Mouse (Mus musculus) urinary bladder, postnatal 14 days (tissue): Measurements from ENCODE around the gene Abo.

ENCODE experiments used
- DNase-seq: peaks from one replicate; pipeline ENCODE4 v3.0.0; 2021; ENCODE audit warnings: low spot score

The Abo gene

GRCm38 (mm10) chr2:26862856-26863255, 1.9 kb downstream of the Abo start:
- DNase-seq: no peak

DNA sequence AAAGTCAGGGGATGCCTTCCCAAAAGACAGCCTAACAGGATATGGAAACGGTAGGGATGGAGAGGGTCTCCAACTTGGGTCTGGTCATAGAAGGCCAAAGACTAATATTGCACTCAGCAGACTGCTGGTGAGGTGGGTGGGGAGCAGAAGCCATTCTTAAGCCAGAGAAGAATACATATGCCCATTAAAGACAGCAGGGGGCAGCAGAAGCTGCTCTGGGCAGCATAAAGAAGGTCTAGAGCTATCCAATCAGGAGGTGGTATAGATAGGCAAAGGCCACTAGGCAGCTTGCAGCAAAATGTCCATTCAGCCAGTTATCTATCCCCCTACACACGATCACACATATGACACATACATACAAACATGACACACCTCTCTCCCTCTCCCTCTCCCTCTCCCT, 17.1 kb downstream of the Abo start:
- peak; percentile 39 for DNase-seq

DNA sequence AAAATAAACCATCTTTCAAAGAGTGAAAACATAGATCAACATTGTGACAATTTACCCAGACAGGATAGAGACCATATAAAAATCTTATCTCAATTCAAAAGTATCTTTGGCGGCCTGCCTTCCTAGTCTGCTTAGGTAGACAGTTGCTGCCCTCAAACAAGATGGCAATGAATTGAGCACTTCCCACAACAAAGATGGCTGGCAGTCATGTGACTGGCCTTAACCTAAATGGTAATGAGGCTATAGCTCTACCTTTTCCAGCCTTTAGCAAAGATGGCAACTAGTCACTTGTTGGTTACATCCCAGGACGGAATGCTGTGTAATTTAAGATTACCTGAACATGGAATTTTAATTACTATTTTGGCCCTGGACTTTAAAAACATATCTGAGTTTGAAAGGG, 32.3 kb downstream of the Abo start:
- DNase-seq: no peak

GRCm38 (mm10) chr2:26828047-26828446, 36.7 kb downstream of the Abo start:
- DNase-seq: no peak

- no peak for DNase-seq
Measured at GRCm38 (mm10) chr2:26827261-26827975, 37.4 kb downstream of the Abo start.
